Mouse (Mus musculus): ENCODE data around the gene Traf2.

DNA sequence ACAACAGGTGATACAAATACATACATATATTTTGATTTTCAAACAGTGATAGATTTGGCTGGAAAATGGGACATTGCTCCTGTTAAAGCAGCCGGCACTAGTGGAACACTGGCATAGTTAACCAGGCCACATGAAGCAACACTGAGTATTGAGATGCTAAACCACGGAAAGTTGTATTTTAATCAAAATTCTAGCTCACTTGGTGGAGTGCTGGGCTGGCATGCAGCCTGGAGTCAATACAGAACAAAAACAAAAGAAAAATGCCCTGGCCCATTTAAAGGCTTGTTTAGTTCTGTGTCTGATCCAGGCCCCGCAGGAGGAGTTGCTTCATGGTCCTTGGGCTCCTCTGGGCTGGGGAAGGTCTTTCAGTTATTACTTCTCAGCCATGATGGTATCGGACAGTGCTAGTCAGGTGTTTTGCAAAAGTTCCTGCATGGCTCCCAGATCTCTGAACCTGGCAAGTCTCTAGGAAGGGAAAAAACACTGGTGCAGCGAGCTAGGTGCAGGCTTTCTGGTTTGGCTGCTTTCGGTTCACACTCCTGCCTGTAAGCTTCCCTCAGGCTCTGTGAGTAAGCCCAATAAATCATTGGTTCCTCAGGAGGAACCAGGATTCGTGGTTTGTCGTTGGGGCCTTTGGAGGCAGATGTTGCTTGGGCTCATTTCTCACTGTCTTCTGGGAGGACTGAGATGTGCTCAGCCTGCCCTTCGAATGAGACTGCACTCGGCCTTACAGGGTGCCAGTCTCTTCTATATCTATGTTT lies 67.0 kb downstream of the Traf2 start:
- TF ChIP-seq CTCF (conservative IDR thresholded peaks at IDR 0.05; ENCODE audit: insufficient read depth, insufficient read length, low read depth, low read length) (no peak), POLR2A (IDR thresholded peaks at IDR 0.05; ENCODE audit: low read depth, low read length) (no peak)

All from kidney, adult 2 months (tissue).